Mouse (Mus musculus): ENCODE measurements at regions not wholly inside any gene's neighbourhood (a gene's known extent, or its start where the extent isn't known, plus 50 kb on each side); places are given as distances from the start of the nearest gene placed in this dataset.

GRCm38 (mm10) chrX:76790613-76791012, 187.9 kb upstream of the Cldn34d start:
- TF ChIP-seq CTCF (IDR thresholded peaks at IDR 0.05; ENCODE audit: low read depth) (peak; percentile 43), EP300 (optimal IDR thresholded peaks at IDR 0.05) (no peak)

All from stomach, postnatal 0 days (tissue).